Mouse (Mus musculus): ENCODE data around the gene Gbp4. TPM values are rescaled to one million over a fixed set of nuclear protein-coding genes. Genes with fewer than 3 reads are reported as not detected.
"Not testable (repeated sequence)": the region's sequence is repeated elsewhere in the genome, so short reads cannot be mapped to it uniquely, and the experiment has no call there.

Gene Gbp4
- polyA plus RNA-seq (2014; fragmentation: Nextera tagmentation; extraction: Ambion mirVana), result 4.4 and 7.6 TPM in 2 replicates

- Histone ChIP-seq H3K4me3 (ENCODE audit: low read depth, low read length) (0 out of 2 replicates have a peak within 1 kb of the TSS, but pooled peaks have one; percentile 8), H3K4me2 (peak within 1 kb of the TSS; percentile 35), H3K27ac (ENCODE audit: low read depth, low read length) (0 out of 2 replicates have a peak within 1 kb of the TSS, but pooled peaks have one; percentile 15)
- ATAC-seq (replicated peaks; ENCODE audit: insufficient number of reproducible peaks, low FRiP score, low TSS enrichment), result peak; percentile 55; the same call in 1 of the 2 replicates
- H3K9me3 ChIP-seq (replicated peaks; ENCODE audit: control insufficient read depth, low read length); H3K4me1 ChIP-seq (ENCODE audit: control insufficient read depth, insufficient read depth, low read length); H3K27me3 ChIP-seq (ENCODE audit: control insufficient read depth, insufficient read depth, low read length); H3K36me3 ChIP-seq (ENCODE audit: control insufficient read depth, insufficient read depth, low read length); H3K9ac ChIP-seq (ENCODE audit: low read depth, low read length): not testable (repeated sequence)
- 19% methylated on average over 2 of the region's 2 CpGs for WGBS (ENCODE audit: insufficient replicate concordance)
Measured at GRCm38 (mm10) chr5:105139409-105140088, at the start of gene Gbp4, which contains the start of the genes Gbp9 and Gbp8. Gbp4 (minus strand) TSS chr5:105139586. Gbp9 (minus strand) TSS chr5:105139539. Gbp8 (minus strand) TSS chr5:105139540.

- no peaks in the 10 kb centered on the region for H3K27me3 ChIP-seq (ENCODE audit: control insufficient read depth, insufficient read depth, low read length)
Measured at GRCm38 (mm10) chr5:105181446-105181845, 42.1 kb upstream of the Gbp4 start.

GRCm38 (mm10) chr5:105156582-105156981 is 17.2 kb upstream of the Gbp4 start:
- no peak overlapping the region for H3K27ac ChIP-seq (ENCODE audit: low read depth, low read length)
- WGBS (ENCODE audit: insufficient replicate concordance), result 85% methylated on average over 5 of the region's 5 CpGs
- H3K4me3 ChIP-seq (ENCODE audit: low read depth, low read length), result no peak overlapping the region
- no peaks in the 10 kb centered on the region for H3K9me3 ChIP-seq (replicated peaks; ENCODE audit: control insufficient read depth, low read length)
- no peaks in the 10 kb centered on the region for H3K27me3 ChIP-seq (ENCODE audit: control insufficient read depth, insufficient read depth, low read length)
- H3K4me1 ChIP-seq (ENCODE audit: control insufficient read depth, insufficient read depth, low read length), result no peaks in the 10 kb centered on the region
- no peak overlapping the region for H3K4me2 ChIP-seq
- no peaks in the 10 kb centered on the region for H3K36me3 ChIP-seq (ENCODE audit: control insufficient read depth, insufficient read depth, low read length)
- ATAC-seq (replicated peaks; ENCODE audit: insufficient number of reproducible peaks, low FRiP score, low TSS enrichment), result no peak
- H3K9ac ChIP-seq (ENCODE audit: low read depth, low read length), result no peak overlapping the region

More at GRCm38 (mm10) chr5:105181446-105181845, 42.1 kb upstream of the Gbp4 start:
- Histone ChIP-seq H3K9me3 (replicated peaks; ENCODE audit: control insufficient read depth, low read length) (no peaks in the 10 kb centered on the region), H3K27ac (ENCODE audit: low read depth, low read length) (no peak overlapping the region), H3K9ac (ENCODE audit: low read depth, low read length) (no peak overlapping the region), H3K36me3 (ENCODE audit: control insufficient read depth, insufficient read depth, low read length) (no peaks in the 10 kb centered on the region), H3K4me1 (ENCODE audit: control insufficient read depth, insufficient read depth, low read length) (no peaks in the 10 kb centered on the region), H3K4me3 (ENCODE audit: low read depth, low read length) (no peak overlapping the region), H3K4me2 (no peak overlapping the region)
- no peak for ATAC-seq (replicated peaks; ENCODE audit: insufficient number of reproducible peaks, low FRiP score, low TSS enrichment)

- Histone ChIP-seq H3K4me1 (ENCODE audit: control insufficient read depth, insufficient read depth, low read length) (no peaks in the 10 kb centered on the region), H3K4me2 (no peak overlapping the region), H3K9me3 (replicated peaks; ENCODE audit: control insufficient read depth, low read length) (no peaks in the 10 kb centered on the region), H3K27me3 (ENCODE audit: control insufficient read depth, insufficient read depth, low read length) (no peaks in the 10 kb centered on the region), H3K9ac (ENCODE audit: low read depth, low read length) (no peak overlapping the region), H3K27ac (ENCODE audit: low read depth, low read length) (no peak overlapping the region), H3K36me3 (ENCODE audit: control insufficient read depth, insufficient read depth, low read length) (no peaks in the 10 kb centered on the region), H3K4me3 (ENCODE audit: low read depth, low read length) (no peak overlapping the region)
- ATAC-seq (replicated peaks; ENCODE audit: insufficient number of reproducible peaks, low FRiP score, low TSS enrichment), result no peak
Measured at GRCm38 (mm10) chr5:105154049-105154448, 14.7 kb upstream of the Gbp4 start.

- not testable (repeated sequence) for H3K9me3 ChIP-seq (replicated peaks; ENCODE audit: control insufficient read depth, low read length); H3K27me3 ChIP-seq (ENCODE audit: control insufficient read depth, insufficient read depth, low read length); H3K27ac ChIP-seq (ENCODE audit: low read depth, low read length); H3K4me1 ChIP-seq (ENCODE audit: control insufficient read depth, insufficient read depth, low read length); ATAC-seq (replicated peaks; ENCODE audit: insufficient number of reproducible peaks, low FRiP score, low TSS enrichment); H3K4me2 ChIP-seq; H3K9ac ChIP-seq (ENCODE audit: low read depth, low read length); H3K36me3 ChIP-seq (ENCODE audit: control insufficient read depth, insufficient read depth, low read length); H3K4me3 ChIP-seq (ENCODE audit: low read depth, low read length)
- WGBS (ENCODE audit: insufficient replicate concordance), result 57% methylated on average over 2 of the region's 2 CpGs
Measured at GRCm38 (mm10) chr5:105148062-105148461, 8.7 kb upstream of the Gbp4 start.

- H3K9me3 ChIP-seq (replicated peaks; ENCODE audit: control insufficient read depth, low read length), result no peaks in the 10 kb centered on the region
- peak; percentile 14; the same call in 1 of the 2 replicates for ATAC-seq (replicated peaks; ENCODE audit: insufficient number of reproducible peaks, low FRiP score, low TSS enrichment)
- H3K36me3 ChIP-seq (ENCODE audit: control insufficient read depth, insufficient read depth, low read length), result no peaks in the 10 kb centered on the region
- no peaks in the 10 kb centered on the region for H3K4me1 ChIP-seq (ENCODE audit: control insufficient read depth, insufficient read depth, low read length)
- H3K27ac ChIP-seq (ENCODE audit: low read depth, low read length), result peak overlapping the region; percentile 50; the same call in 1 of the 2 replicates
- no peak overlapping the region for H3K4me3 ChIP-seq (ENCODE audit: low read depth, low read length)
- H3K4me2 ChIP-seq, result no peak overlapping the region
- H3K9ac ChIP-seq (ENCODE audit: low read depth, low read length), result no peak overlapping the region
- H3K27me3 ChIP-seq (ENCODE audit: control insufficient read depth, insufficient read depth, low read length), result no peaks in the 10 kb centered on the region
Measured at GRCm38 (mm10) chr5:105146447-105146846, 7.1 kb upstream of the Gbp4 start.

- not testable (repeated sequence) for H3K9ac ChIP-seq (ENCODE audit: low read depth, low read length); H3K36me3 ChIP-seq (ENCODE audit: control insufficient read depth, insufficient read depth, low read length); H3K9me3 ChIP-seq (replicated peaks; ENCODE audit: control insufficient read depth, low read length); H3K4me3 ChIP-seq (ENCODE audit: low read depth, low read length); H3K27me3 ChIP-seq (ENCODE audit: control insufficient read depth, insufficient read depth, low read length); H3K4me1 ChIP-seq (ENCODE audit: control insufficient read depth, insufficient read depth, low read length); ATAC-seq (replicated peaks; ENCODE audit: insufficient number of reproducible peaks, low FRiP score, low TSS enrichment); H3K27ac ChIP-seq (ENCODE audit: low read depth, low read length); H3K4me2 ChIP-seq
- 46% methylated on average over 3 of the region's 3 CpGs for WGBS (ENCODE audit: insufficient replicate concordance)
Measured at GRCm38 (mm10) chr5:105145731-105146130, 6.3 kb upstream of the Gbp4 start.

- not testable (repeated sequence) for H3K9ac ChIP-seq (ENCODE audit: low read depth, low read length); H3K4me1 ChIP-seq (ENCODE audit: control insufficient read depth, insufficient read depth, low read length); H3K4me2 ChIP-seq; H3K4me3 ChIP-seq (ENCODE audit: low read depth, low read length); H3K36me3 ChIP-seq (ENCODE audit: control insufficient read depth, insufficient read depth, low read length); ATAC-seq (replicated peaks; ENCODE audit: insufficient number of reproducible peaks, low FRiP score, low TSS enrichment); H3K9me3 ChIP-seq (replicated peaks; ENCODE audit: control insufficient read depth, low read length); H3K27me3 ChIP-seq (ENCODE audit: control insufficient read depth, insufficient read depth, low read length); H3K27ac ChIP-seq (ENCODE audit: low read depth, low read length)
- WGBS (ENCODE audit: insufficient replicate concordance), result 68% methylated on average over 2 of the region's 2 CpGs
Measured at GRCm38 (mm10) chr5:105140089-105140810, 864 bp upstream of the Gbp4 start.
